Mouse (Mus musculus) E14TG2a.4 (cell line): Measurements from ENCODE around the gene Rln1.

ENCODE experiments used
- CTCF ChIP-seq: conservative IDR thresholded peaks from 2 replicates; pipeline ENCODE4 v1.5.1; 2014; ENCODE audit warnings: low read length
- NANOG ChIP-seq: IDR thresholded peaks from 2 replicates; pipeline ENCODE4 v1.6.1; 2014; ENCODE audit warnings: borderline replicate concordance, low read length, mixed read lengths

DNA sequence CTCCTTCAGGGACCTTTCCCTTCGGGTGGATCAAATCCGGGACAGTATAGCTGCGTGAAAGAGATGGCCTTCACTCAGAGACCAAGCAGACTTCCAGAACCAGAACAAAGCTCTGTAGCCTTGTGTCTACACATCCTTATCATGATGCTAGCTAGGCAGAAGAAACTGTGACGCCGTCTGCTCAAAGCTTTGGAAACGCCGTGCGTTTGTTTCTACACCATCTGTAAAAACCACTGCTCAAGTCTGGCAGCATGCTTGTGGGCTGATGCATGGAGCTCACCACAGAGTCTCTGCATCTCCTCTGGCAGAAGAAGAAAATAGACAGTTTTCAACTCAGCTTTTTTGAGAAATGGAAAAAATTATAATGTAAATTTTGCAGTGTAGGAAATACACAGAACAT, 22.7 kb downstream of the Rln1 start:
- TF ChIP-seq CTCF (no peak), NANOG (no peak)
